Mouse (Mus musculus): Measurements from ENCODE around the gene Ccdc13.

The Ccdc13 gene

DNA sequence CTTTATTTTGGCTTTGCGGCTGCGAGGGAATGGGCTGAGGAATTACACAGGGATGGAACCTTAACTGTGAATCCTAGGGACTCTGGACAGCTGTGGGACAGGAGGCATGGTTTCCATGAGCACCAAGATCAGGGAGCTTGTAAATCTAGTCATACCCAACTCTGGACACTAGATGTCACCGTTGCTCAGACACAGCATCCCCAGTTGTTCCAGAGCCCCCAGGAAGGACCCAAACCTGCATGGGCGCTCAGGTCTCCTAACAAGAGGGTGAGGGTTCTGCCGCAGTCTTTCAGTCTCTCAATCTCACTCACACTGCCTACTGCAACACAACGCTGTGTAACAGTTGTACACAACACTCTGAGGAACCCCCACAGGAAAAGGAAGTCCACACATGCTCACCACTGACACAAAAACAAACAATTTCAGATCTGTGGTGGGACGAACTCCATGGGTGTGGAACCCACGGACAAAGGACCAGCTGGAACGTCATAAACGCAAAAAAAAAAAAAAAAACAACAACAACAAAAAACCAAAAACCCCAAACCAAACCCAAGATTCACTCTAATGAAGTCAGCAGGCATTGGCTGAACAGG lies 7.4 kb upstream of the Ccdc13 start:
- peak in 1 of 2 experiments; percentile 21 for DNase-seq

DNA sequence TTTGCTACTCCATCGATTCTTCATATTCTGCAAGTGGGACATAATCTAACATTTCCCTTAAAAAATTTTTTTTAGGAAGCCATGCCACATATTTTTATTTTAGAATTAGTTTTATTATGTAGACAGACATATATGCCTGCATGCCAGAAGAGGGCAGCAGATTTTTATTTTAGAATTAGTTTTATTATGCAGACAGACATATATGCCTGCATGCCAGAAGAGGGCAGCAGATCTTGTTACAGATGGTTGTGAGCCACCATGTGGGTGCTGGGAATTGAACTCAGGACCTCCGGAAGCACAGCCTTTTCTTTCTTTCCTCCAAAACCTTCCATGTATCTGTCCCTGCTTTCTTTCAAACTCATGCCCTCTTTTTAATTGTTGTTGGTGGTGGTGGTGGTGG lies 3.7 kb upstream of the Ccdc13 start:
- DNase-seq, result no peak

DNA sequence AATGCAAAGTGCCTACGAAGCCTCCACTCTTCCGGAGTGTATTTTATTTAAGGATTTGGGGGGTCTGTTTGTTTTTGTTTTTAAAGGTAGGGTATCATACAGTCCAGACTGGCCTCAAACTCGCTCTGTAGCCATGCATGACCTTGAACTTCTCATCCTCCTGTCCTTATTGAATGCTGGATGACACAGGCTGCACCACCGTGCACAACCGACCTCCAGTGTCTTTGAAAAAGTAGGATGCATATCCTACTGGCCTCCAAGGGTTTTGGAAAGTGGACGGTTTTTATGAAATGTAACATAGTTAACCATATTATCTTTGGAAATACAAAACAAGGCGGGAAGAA lies 333 bp upstream of the Ccdc13 start:
- no peak for DNase-seq

DNA sequence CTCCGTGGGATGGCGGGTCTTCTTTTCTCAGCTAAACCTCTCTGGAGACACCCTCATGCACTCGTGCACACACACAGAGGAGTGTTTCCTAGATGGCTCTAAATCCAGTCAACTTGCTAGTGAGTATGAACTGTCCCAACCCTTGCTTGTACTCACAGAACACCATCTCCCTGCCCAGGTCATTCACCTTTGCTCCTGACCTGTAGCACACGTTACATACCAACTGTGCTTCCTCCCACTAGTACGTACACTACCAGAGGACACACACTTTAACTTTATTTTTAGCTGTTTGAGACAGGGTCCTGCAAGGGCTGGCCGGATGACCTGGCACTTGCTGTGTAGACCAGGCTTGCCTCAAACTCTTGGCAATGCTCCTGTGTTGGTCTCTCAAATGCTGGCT lies 1.3 kb downstream of the Ccdc13 start:
- no peak for DNase-seq

DNA sequence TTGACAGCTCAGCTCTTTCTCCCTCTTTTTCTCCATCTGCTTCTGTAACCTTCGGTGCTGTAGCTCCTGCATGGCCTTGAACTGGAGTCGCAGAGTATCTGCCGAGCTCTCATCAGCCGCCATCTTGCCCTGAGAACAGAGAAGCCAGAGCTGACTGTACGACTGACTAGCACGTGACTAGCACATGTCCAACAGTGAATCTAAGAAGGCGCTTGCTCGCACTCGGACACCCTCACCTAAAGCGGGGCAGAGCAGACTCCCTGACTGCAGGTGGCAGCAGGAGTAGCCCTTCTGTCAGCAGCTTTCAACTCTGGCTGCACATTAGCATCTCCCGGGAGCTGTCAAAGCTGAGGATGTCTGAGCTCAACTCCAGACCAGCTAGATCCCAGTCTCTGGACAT lies 5.4 kb downstream of the Ccdc13 start:
- no peak for DNase-seq

DNA sequence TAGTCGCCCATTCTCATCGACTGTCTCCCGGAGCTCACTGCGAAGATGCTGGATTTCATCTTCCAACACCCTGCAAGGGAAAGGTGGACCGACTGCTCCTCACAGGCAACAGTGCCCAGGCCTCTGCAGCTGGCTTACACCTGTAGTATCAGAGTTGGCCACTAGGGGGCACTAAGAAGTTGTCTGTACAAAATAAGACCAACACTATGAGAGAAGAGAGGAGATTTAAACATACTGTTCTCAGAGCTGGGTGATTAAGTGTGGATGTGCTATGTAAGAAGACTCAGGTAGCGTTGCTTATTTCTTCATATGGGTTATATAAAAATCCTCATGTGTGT lies 8.3 kb downstream of the Ccdc13 start:
- DNase-seq, result peak; percentile 60 to 77

DNA sequence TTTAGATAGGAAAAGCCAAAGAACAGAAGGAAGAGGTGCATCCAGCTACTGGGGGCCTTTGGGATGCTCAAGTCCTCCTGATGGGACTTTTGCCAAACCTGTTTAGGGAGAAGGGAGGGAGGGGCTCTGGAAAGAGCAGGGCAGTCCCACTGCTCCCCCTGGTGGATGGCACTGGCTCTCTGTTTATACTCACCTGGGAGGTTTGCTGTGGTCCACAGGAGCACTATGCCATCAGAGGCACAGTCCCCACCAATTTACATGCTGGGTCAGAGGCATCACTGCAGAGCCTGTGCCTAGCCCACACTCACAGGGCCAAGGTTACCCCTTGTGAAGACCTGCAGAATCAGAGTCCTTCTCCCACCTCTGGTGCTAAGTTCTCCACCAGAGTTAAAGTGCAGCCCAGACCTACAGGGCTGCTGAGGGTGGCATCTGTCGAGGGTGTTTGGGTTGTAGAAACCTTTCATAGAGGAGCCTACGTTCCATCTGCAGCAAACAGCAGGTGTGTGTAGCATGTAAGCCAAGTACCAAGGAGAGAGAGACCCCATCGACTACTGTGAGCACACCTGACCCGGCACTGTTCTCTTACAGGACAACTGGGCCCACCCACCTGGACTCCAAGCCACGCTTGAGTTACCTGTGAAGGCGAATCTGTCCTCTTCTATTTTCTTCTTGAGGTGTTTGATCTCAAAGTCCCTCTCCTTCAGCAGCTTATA lies 8.9 kb downstream of the Ccdc13 start:
- peak; percentile 23 to 62 for DNase-seq

DNA sequence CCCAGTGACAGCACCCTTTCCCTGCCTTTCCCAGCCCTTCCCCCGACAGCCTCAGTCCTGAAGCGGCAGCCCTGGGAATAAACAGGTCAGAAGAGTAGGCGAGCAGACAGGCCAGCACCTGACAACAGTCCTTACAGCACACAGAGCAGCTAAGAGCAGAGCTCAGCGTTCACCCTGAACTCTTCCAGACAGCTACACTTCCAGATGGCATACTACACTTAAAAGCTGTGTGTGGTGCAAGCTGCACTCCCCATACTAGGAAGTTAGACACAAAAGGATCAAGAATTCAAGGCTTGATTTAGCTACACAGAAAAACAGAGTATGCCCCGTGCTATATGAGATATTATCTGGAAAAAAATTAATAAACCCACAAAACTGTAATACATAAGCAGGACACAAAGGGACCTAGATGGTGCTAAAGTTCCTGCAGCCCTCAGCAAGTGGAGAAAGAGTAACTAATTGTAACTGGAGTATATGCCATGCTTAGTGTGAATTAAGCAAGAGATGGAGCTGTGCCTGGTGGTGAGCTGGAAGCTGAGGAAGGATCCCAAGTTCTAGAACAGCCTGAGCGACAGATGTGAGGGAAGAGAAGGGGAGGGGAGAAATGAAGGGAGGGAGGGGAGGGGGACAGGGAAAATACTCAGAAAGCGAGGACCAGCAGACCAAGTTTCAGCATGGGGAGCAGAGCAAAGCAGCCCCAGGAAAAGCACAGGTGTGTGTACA lies 9.8 kb downstream of the Ccdc13 start:
- DNase-seq, result no peak

DNA sequence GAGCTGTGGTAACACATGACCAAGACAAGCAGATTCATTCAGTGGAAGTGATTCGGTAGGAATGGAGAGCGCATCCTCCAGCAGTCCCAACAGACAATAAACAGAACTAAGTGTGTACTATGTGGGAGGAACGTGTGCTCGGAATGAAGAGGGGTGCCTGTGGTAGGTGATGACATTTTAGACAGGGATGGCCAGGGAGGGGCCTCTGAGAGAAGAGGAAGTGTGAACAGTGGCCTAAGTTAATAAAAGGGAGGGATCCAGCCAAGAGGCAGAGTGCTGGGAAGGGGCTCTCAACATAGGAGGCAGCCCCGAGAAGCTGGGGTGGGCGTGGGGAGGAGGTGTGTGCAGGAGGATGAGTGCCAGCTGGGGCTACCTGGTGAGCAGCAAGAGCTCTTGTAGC lies 10.9 kb downstream of the Ccdc13 start:
- no peak for DNase-seq

DNA sequence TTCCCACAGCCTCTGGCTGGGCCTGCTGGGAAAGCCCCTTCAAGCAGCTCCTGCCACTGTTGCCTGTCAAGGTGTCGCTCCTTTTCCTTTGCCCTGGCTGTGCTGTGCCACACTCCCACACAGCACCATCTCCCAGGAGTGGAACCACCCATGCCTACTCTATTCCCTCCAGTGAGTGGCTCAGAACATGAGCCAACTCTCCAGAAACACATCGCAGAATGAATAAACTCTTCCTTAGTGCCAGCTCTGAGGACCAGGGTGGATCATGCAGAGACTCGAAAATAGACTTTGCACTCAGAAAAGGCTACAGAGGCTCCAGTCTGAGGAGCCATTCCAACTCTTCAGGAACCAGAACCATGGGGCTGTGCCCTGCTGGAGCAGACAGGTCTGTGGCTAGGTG lies 12.9 kb downstream of the Ccdc13 start:
- no peak for DNase-seq

DNA sequence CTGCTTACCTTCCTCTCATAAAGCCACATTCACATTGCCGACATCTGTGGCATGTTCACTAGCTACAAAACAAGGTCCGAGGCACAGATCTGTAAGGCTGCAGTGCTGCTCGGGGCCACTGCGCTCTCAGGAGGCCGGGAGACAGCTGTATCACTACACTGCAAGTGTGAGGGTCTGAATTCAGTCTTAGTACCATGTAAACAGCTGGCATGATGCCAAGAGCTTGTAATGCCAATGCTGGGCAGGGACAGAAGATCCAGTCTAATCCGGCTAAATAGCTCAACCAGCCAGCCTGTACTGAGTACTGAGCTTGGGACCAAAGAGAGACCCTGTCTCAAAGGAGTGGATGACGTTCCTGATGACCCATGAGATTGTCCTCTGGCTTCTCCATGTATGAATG lies 15.3 kb downstream of the Ccdc13 start:
- DNase-seq, result no peak

DNA sequence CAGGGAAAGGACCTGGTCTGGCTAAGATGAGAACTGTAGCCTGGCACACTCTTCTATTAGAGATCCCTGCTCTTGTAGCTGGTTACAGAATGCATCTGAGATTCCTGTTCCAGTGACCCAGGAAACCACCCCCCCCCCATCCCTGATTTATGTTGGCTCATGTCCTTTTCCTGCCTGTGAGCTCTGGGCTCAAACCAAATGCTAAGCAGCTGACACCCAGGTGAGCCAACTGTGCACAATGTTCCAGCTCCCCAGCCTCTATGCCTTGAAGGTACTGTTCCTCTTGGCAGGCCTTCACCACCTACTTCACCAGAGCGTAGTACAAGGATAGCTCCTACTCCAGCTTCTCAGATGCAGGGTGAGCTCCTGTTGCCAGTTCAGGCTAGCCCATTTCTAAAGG lies 16.2 kb downstream of the Ccdc13 start:
- DNase-seq, result no peak

DNA sequence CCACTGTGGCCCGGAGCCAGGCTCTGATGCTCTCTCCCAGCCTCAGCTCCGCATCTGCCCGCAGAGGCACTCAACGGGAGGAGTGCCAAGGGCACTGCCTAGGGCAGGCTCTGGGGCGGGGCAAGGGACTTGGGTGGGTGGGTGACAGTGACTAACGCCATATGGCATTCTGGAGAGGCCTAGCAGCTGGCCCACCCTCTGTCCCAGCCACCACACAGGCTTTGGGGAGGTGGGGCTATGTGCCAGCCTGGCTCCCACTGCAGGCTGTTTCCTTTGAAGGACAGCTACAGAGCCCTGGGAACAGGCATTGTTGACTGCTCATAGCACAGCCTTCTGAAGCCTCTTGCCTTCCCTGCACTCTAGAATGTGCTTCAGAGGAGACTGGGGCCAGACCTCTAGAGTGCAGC lies 16.7 kb downstream of the Ccdc13 start:
- no peak for DNase-seq

DNA sequence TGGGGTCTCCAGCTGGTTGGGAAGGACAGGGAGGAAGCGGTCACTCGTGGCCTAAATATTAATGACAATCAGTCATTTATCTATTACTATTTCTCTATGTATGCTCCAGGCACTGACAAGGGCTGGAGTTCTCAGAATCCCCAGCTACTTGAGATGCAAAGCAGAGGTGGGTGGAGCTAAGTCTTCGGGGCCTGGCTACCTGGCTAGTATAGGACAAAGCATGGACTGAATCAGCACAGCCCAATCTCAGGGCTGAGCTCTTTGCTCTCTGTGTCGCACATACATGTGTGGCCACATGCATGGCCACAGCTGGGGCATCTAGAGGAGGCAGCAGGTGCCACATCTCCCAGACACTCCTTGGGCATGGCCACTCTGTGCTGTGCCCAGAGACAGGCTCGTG lies 18.5 kb downstream of the Ccdc13 start:
- DNase-seq, result no peak

DNA sequence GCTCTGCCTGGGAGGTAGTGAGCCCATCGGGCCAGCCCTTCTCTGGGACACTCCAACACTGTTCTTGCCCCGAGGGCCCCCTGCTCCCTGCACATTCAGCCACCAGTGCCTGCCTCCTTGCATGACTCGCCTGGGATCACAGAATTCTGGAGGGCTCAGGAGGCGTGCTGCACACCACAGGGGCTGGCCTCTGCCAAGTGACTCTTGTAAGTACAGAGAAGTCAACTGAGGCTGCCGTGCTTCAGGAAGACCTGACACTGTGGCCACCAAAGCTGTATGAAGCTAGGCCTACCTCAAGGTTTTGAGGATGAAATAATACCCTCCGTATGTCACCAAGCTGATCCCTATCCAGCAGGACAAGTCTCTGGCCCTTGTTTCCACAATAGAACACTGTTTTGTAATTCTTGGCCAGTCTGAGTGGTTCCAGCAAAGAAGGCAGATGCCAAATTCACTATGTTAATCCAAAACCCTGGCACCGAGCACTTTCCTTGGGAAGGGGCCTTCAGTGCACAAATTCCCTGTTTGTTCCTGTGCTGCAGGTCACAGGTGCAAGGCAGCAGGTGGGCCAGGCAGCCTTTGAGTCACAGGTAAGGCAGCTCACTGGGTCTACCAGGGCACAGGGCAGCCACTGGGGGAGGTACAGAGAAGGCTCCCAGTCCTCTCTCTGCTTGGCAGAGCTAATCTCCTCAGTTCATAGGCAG lies 19.3 kb downstream of the Ccdc13 start:
- DNase-seq, result no peak

DNA sequence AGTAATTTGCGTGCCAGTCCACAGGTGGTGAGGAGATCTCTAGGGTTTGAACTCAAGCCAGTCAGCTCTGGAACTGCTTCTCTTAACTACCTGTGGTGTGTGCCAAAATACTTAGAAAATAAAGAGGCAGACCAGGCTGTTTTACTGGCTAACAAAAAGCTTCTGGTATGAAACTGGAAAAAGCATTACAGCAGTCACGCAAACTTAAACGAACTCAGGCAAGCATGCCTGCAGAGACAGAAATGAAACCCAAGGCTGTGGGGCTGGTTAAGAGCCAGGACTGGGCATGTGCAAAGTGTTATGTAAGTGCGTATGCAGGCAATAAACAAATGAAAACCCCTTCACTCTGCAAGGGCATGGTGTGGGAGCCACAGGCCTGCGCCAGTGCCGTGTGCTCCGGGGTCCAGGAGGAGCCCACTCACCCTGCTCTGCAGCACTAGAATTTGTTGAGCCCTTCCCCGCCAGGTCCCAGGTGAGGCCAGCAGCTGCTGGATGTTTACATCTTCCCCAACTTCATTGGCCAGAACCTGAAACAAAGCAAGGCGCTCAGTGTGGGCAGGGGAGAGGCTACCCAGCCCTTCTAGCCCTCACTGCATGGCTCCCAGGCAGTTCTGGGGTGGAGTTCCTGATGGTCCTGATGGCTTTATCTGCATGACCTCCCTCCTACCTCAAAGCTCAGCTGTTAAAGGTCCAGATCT lies 20.0 kb downstream of the Ccdc13 start:
- peak; percentile 37 to 49 for DNase-seq

DNA sequence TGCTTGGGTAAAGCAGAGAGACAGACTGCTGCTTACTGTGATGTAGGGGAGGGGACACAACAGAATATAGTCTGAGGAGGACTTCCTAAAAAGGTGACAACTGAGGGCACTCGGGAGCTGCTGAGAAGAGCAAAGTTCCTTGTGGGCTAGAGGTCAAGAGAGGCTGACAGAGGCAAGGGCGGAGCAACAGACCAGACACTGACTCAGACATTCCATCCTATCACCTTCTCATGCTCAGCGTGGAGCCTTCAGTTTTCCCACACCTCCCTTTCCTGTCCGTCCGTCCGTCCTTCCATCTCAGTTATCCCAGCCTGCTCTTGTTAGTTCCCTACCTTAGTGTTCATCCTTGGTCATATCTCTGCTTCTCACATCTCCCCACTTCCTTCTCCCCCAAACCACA lies 24.1 kb downstream of the Ccdc13 start:
- DNase-seq, result no peak

DNA sequence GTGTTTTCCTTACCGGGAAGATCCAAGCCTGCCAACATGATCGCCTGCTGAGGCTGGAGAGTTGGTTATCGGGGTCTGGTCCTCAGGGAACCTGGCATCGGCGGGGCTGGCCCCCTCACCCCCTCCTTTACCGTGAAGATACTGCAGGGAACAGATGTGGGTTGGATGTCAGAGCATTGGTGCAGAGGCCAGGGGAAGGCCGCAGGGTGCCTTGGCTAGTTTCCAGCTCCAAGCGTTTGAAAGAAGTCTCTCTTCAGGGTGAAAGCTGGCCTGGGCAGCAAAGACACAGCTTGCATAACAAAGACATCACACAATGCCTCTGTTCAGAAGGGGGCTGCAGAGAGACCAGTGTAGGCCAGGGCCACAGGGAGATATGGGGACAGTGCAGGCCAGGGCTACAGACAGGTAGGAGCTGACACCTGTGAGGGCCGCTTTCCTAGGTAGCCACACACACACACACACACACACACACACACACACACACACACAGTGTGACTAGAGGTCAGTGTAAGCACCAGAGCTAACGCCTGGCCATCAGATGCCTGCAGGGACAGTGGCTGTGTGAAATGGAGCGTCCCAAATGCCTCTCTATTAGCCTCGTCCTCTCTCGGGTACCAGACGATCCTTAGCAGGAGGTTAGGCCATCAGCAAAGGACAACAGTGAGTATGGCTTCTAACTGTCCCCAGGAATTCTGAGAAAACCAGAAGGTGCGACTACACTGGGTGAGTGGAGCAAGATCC lies 29.0 kb downstream of the Ccdc13 start:
- DNase-seq, result no peak

DNA sequence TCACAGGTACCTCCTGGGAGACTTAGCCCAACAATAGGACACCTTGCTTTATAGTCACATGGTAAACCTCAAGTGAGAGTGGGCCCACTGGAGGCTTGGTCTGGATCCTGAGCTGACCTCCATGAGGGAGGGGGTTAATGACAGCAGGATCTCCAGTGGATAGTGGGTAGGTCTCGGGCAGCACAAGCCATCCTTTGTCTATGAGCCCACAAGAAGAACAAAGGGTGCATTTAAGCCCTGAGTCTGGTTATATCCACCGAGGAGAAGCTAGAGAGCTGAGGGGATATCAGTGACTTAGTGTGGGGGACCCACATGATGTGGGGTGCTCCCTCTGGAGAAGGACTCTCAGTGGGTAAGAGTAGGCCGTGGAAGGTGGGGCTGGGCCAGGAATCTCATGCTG lies 30.8 kb downstream of the Ccdc13 start:
- DNase-seq, result no peak

DNA sequence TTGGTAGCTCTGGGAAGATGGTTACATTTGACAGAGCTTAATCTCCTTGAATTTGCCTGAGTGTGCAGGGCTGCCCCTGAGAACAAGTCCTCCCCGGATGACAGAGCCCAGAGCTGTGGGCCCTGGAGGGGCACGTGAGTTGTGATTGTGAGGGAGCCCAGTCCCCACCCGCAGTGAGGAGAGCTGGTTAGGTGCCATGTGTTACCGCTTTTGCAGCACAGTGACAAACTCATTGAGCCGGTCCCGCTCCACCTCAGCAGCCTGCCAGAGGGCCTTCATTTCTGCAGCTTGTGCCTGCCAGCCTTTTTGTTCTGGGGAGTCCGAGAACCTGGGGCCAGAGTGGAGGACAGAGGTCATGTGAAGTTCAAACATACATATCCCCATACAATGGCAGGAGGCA lies 31.3 kb downstream of the Ccdc13 start:
- no peak for DNase-seq

DNA sequence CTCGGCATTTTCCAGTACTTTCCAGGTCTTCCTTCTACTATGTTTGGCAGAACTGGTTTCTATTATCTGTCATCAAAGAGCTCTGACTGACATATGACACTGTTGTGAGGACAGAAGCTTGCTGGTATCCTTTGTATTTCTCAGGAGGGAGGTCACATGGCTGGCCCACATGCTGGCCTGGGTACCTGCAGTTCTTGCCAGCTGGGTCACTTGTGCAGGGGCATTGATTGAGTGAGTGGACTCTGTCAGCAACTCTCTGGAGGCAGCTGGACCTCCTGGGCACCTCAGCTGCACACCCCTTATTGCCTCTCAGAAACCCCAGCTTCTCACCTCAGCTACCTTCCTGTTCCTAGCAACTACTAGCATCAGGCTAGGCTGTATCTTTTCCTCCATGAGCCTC lies 31.7 kb downstream of the Ccdc13 start:
- DNase-seq, result no peak

DNA sequence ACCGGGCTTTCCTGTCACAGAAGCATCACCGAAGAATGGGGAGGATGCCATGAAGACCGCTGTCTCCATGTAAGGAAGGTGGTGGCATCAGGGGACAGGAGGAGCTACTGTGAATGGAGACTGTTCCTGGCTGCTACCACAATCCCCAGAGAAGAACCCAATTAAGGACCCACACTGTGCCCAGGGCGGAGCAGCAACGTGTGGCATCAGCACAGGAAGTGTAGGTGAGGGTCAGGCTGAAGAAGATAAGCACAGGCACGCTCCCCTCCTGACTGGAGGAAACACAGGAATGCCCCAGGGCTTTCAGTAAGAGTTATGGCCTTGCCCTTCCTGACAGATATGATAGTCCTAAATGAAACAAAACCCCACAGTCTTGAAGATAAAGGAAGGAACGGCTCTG lies 36.5 kb downstream of the Ccdc13 start:
- no peak for DNase-seq

All from lung, adult 18-20 months (tissue).